Mouse (Mus musculus): ENCODE results near the gene Psmg1.
"Not testable (repeated sequence)": the region's sequence is repeated elsewhere in the genome, so short reads cannot be mapped to it uniquely, and the experiment has no call there.

The Psmg1 gene

DNA sequence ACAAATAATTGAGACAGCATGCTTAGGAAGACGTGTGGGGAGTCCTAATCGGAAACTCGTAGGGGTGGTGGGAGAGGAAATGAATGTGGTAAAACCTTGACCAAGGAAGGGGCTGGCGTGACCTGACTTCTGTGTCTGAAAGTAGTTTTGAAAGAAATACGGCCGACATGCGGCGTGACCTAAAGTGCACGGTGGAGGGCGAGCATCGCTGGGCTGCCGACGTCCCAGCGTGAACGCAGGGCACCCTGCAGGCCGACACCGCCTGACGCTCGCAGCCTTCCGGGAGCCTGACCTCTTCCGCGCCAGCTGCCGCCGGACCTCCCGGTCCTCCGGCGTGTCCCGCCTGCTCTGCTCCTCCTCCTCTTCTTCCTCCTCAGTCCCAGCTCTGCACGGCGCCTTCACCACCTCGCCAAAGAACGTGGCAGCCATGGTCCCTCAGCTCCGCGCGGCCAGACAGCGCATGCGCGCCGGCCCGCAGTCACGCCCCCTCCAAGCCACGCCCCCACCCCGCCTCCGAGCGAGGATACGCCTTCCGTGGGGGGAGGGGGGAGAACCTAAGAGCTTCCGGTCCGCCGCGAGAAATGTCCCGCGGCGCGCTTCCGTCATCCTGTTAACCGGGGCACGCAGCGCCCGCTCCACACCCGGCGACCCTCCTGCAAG is at the start of gene Psmg1:
Gene Psmg1 (minus strand): TSS at position 499 of the 660 bp plus-strand sequence.
- in situ Hi-C loops (cut with MboI, MseI): no loop called here

DNA sequence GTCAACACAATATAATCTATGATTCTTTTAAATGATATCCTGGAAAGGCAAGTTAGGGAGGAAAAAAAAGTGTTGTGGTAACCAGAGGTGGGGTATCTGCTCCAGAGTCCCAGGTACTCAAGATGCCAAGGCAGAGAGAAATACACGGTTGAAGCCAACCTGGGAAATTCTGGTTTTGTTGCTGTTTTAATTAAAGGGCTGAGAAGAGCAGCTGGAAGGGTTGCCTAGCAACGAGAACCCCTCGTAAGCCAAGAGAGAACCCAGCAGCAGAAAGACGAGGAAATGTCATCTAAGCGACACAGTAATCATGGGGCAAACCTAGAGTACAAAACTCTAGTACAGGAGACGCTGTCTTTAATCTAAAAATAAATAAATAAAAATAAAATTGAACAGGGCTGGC is 48.8 kb upstream of the Psmg1 start:
- in situ Hi-C loops (cut with MboI, MseI): no loop called here

DNA sequence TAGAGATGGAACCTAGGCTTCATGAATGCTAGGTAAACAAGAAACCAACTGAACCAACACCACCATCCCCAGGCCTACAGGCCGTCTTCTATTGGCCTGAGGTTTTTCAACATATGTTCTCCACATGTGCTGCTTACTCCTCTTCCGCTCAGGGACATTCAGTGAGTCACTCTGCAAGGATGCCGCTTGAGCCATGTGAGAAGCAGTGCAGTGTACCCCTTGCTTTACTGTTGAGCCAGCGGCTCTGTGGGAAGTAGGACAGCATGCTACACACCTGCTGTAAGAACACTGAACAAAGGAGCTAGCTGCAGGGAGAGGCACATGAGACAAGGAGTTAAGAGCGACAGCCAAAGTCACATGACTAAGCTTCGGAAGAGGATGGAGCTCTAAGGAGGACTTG is 43.7 kb upstream of the Psmg1 start:
- in situ Hi-C loops (cut with MboI, MseI): no loop called here

DNA sequence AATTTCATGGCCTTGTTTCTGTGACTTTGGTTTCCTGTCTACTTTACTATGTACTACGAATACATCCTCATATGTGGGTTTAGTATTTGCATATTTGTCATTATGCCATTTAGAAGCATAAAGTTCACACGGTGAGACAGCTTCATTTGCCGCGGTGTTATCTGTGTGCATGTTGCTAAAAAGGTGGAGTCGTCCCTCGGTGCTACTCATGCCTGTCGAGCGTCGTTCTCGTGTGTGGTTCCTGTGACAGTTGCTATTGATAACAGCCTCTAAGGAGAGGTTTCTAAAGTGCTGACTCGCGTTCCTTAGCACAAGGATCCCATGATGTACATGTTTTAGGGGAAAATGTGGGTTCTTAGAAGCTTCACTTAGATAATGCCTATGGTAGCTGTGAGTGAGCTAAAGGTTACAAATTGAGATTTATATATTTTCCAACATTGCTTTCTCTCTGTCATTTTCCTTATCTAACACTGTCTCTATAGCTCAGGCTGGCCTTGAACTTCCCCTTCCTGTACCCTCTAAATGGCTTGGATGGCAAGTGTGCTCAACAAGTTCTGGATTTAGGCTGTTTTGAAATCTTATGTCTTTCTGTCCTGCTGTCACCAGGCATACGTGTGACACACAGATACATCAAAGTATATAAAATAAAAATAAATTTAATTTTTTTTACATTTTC is 41.7 kb upstream of the Psmg1 start:
- in situ Hi-C loops (cut with MboI, MseI): no loop called here

DNA sequence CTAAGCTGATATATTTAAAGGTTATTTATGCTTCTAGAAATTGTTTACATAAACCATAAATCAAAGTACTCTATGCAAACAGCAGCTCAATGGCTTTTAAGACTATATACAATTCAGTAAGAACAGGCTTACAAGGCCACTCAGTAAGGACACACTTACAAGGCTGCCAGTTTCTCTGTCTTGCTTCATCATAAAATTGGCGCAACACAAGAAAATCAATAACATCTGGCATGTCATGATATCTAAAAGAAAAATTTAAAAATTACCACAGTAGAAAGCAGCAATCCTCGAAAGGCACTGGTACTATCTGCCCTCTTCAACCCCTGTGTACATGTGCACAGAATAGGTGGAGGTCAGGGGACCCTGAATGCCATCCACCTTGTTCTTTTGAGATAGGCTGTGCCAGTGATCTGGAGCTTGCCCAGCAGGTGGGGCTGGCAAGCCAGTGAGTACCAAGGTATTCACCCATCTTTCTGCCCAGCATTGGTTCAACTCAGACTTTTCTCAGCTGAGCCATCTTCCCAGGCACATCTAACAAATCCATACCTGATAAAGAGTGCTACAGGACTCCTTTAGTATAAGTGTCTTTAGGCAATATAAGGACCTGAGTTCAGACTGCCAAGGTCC is 39.8 kb upstream of the Psmg1 start:
- in situ Hi-C loops (cut with MboI, MseI): no loop called here

DNA sequence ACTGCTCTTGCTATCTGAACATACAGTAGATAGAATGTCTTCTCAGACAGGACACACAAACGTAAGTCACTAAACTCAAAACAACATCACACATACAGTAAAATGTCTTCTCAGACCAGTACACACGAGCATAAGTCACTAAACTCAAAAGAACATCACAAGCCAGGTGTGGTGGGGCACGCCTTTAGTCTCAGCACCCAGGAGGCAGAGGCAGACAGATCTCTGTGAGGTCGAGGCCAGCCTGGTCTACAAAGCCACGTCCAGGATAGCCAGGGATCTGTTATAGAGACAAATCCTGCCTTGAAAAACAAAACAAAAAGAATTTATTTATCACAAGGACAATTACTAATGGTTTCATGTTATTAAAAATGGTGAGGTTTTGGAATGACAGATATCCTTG is 35.5 kb upstream of the Psmg1 start:
- in situ Hi-C loops (cut with MboI, MseI): no loop called here

DNA sequence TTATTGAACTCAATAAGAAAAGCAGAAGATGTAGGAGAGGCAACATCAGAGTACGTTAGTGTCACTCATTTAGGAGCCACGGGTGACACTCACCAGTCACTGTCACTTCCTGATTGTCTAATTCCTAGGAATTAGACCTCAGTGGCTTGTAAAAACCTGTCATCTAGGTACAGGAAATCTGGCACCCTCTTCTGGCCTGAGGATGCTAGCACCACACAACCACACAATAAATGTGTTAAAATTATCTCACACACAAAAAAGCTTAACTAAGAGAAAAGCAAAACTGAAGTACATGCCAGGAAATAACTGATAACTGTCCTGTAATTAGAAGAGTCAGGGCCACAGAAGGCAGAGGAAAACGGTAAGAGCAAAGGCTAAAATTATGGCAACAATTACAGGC is 34.5 kb upstream of the Psmg1 start:
- in situ Hi-C loops (cut with MboI, MseI): no loop called here

DNA sequence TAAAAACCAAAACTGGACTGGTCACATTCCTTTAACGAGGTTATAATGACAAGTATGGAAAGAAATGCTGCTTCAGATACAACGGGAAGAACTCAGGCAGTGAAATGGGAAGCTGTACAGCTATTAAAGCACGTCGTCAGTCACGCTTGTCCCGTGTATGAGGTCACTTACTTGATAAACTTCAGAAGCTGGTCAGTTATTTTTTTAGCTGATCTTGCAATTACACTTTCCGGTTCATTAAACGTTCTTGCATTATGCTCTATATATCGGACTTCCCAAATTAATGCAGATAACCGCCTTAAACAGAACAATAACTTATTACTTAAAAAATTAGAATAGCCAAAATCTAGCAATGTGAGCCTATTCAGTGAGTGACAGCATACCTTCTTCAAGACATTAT is 30.3 kb upstream of the Psmg1 start:
- in situ Hi-C loops (cut with MboI, MseI): no loop called here

DNA sequence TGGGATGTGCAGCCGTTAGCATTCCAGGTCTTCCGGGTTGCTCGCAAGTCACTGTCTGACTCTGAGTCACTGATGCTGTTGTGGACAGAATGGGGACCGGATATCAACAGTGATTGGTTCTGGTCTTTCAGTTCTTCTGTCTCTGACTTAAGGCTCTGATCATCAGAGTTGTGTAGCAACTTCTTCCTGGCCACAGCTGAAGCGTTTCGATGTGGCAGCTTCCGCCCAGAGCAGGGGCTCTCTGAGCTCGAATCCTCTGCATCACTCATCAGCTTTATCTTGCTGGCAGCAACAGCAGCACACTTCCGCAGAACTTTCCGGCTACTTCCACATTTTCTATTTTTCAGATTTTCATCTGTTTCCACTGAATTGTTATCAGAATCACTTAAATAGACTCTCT is 18.4 kb upstream of the Psmg1 start:
- in situ Hi-C loops (cut with MboI, MseI): not testable (repeated sequence)

DNA sequence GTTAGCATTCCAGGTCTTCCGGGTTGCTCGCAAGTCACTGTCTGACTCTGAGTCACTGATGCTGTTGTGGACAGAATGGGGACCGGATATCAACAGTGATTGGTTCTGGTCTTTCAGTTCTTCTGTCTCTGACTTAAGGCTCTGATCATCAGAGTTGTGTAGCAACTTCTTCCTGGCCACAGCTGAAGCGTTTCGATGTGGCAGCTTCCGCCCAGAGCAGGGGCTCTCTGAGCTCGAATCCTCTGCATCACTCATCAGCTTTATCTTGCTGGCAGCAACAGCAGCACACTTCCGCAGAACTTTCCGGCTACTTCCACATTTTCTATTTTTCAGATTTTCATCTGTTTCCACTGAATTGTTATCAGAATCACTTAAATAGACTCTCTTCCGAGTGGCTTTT is 13.5 kb upstream of the Psmg1 start:
- in situ Hi-C loops (cut with MboI, MseI): not testable (repeated sequence)

DNA sequence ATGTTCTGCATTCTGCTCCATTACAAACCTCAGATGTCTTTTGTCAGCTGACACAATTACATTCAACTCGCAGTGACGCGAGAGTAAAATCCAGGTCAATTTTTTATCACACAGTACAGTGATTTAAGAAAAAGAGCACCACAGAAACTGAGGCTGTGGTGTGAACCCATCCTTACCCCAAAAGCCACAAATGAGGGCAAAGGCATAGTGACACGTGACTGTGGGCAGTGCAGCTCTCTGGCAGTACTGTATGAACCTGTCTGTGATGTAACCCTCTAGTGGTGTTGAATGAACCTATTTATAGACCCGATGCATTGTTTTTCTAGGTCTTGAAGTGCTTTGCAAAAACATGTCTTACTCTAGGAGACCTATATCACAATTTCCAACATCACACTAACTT is 8.5 kb upstream of the Psmg1 start:
- in situ Hi-C loops (cut with MboI, MseI): no loop called here

DNA sequence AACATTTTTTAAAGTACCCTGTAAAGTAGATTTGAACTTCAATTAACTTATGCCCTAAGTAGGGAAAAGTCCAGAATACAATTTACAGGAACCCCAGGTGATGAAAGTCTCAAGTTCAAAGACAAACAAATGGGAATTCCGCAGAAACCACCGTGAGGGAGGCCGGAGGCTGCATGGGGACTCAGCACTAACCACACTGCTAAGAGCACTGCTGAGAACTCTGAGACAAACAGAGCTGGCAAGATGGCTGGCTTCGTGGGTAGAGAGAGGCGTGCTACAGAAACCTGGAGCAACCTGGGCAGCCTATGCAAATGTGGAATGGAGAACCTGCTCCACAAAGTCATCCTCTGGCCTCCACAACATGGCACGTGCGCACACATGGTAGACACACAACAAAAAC is 5.4 kb upstream of the Psmg1 start:
- in situ Hi-C loops (cut with MboI, MseI): no loop called here

DNA sequence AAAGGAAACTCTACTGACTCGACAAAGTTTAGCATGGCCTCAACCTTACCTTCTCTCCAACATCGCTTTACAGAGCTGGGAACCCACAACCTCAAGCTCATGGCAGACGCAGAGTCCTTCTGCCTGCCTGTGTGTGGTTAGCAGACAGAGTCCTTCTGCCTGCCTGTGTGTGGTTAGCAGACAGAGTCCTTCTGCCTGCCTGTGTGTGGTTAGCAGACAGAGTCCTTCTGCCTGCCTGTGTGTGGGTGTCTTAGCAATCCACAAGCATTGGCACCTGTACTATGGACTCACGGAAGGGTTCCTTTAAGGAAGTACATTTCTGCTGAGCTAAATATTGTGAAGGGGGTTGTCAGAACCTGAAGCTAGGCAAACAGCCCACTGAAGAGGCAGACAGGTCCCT is 3.8 kb upstream of the Psmg1 start:
- in situ Hi-C loops (cut with MboI, MseI): not testable (repeated sequence)

DNA sequence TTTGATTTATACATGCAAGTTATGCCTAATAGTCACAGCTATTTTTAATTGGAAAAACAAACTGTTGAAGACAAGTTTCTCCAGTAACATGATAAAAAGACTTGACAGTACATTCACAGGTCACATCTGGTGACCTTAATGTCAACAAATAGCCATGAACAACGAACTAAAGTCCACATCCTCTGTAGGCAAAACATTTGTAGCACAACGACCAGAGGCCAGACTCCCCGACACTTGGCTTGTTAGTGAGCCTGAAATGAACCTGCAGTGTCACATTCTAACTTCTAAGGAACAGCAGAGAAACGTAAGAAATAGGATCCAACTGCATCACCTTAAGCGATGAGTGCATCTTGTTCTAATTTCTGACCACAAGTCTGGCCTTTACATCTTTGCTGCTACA is 1.8 kb upstream of the Psmg1 start:
- in situ Hi-C loops (cut with MboI, MseI): no loop called here

DNA sequence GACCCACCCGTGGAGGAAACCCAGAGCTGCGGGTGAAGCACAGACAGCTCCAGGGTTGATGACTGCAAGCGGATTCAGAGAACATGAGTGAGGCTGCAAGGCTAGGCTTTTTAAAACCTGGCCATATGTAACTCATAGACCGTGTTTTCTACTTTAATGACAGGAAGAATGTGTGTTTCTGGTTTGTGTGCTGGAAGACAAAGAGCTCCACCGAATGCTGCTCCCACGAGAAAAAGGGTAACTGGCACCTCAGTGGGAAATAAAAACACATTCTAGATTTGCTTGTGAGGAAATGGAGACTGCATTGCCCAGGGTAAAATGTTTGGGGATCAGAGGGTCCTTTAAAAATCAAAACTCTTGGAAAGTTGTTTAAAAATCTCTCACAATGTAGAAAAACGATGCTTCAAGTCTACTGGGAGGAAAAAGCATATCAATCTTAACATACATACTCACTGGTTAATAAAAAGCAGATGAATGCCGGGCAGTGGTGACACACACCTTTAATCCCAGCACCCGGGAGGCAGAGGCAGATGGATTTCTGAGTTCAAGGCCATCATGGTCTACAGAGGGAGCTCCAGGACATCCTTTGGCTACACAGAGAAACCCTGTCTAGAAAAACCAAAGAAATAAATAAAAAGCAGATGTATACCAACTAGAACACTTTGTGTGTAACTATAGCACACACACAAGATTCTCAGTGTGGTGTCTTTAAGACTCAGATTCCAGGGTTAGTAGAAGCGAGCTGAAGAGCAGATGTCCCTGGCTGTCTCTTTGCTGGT is 551 bp upstream of the Psmg1 start:
- in situ Hi-C loops (cut with MboI, MseI): no loop called here

DNA sequence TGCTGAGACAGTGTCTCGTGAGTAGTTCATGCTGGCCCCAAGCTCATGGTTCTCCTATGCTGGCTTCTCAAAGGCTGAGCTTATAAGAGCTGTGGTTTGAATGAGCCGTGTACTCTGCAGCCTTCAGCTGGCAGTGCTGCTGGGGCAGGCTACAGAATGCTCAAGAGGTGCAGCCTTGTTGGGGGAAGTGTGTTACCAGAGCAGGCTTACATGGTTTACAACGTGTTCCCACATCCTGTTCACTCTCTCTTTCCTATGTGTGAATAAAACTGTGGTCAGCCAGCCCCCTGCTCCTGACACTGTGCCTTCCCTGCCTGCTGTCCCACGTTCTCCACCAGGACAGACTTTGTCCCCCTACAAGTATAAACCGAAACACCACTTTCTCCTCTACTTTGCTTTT is 5.8 kb downstream of the Psmg1 start:
- in situ Hi-C loops (cut with MboI, MseI): no loop called here

DNA sequence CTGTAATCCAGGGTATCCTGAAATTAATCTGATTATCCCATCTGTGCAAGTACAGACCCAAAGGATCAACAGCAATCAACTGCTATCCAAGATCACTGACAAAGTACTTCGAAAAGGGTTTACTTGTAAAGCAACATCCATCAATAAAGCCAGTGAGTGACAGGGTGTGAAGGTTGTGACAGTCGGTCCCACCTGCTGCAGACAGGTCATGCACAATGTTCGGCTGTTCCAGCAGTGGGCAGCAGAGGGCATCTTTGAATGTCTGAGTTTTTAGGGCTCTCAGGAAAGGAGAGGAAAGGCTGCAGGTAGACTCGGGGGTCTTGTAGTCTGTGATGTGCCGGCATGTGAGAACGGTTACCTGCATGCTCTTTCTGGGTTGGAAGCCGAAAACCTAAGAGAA is 7.2 kb downstream of the Psmg1 start:
- in situ Hi-C loops (cut with MboI, MseI): no loop called here

DNA sequence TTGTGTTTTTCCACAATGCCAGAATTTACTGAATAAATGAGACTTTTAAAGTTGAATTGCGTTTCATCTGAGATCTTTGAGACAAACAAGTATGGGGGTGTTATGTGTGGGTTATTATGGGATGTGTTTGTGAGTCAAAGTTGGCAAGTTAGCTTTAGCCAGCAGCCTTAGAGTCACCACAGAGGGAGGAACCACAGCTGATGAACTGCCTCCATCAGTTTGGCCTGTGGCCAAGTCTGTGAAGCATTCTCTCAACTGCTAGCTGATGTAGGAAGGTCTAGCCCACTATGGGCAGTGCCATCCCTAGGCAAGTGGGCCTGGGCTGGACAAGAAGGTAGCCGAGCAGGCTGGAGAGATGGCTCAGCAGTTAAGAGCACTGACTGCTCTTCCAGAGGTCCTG is 19.9 kb downstream of the Psmg1 start:
- in situ Hi-C loops (cut with MboI, MseI): loop anchor here (10.0 kb wide), 1 partner anchor 884 kb away; no protein-coding TSS in a partner anchor

DNA sequence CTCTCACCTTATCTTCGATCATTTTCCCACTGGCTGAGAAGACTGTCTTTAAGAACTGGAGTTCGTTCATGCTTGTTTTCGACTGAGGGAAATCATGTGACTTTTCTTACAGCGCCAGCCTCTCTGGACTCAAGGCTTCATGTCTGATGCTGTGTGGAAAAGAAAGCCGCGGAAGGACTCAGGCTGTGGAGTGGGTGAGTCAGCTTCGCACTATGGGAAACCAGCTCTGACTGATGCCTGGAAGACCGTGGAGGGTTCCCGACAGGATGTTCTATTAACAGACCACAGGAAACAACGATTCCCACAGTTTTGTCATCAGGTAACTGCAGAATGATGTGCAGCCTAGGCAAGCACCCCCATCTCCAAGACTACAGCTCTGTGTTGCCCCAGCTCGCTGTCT is 23.3 kb downstream of the Psmg1 start:
- in situ Hi-C loops (cut with MboI, MseI): no loop called here

DNA sequence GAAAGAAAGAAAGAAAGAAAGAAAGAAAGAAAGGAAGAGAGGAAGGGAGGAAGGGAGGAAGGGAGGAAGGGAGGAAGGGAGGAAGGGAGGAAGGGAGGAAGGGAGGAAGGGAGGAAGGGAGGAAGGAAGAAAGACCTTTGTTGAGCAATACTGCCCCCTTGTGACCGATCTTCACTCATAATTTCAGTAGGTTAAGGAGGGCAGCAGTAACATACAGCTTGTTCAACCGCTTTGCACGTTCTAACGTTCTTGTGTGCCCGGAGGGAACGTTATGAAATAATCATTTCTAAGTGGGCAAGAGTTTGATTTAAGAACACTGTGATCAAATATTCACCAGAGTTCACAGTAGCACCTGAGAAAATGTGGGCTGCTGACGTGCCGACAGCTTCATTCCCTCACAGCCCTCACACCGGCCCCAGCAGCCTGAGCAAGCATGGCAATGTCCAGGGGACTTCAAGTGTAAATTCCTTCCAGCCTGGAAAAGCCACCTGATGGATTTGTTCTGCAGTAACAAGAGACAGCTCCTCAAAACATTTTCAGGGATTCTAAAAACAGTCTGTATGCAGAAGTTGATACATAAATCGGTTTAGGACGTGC is 26.2 kb downstream of the Psmg1 start:
- in situ Hi-C loops (cut with MboI, MseI): no loop called here

DNA sequence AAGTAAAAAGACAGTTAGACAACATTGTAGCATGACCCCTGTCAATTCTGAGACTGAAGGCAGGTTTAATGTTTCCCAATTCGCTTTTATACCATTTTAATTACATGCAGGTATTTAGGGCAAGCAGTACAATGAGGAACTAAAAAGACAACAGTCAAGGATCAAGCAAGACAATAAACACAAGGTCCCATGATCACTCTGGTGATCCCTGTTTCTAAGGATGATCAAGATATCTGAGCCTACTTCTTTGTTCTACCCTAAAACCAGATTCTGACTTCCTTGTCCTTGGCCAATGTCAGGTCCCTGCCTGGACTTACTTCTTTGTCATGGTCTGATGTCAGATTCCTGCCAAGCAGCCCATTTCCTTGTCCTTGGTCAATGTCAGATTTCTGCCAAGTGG is 29.3 kb downstream of the Psmg1 start:
- in situ Hi-C loops (cut with MboI, MseI): not testable (repeated sequence)

DNA sequence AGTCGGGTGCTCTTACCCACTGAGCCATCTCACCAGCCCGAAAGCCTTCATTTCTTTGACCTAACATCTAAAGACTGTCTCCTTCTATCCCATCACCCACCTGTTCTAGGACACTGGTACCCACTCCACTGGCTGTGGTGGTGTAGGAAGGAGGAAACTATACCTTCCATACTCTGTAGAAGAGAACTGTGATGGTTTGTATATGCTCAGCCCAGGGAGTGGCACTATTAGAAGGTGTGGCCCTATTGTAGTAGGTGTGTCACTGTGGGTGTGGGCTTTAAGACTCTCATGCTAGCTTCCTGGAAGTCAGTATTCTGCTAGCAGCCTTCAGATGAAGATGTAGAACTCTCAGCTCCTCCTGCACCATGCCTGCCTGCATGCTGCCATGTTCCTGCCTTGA is 30.1 kb downstream of the Psmg1 start:
- in situ Hi-C loops (cut with MboI, MseI): not testable (repeated sequence)

Data from regulatory T cell (primary cell).